Mouse (Mus musculus): Measurements from ENCODE around the gene Nde1. TPM values are rescaled to one million over a fixed set of nuclear protein-coding genes. Genes with fewer than 3 reads are reported as not detected.

Gene Nde1
- polyA plus RNA-seq (2014; fragmentation: Nextera tagmentation; extraction: Ambion mirVana): 72.6 and 74.6 TPM in 2 replicates

GRCm38 (mm10) chr16:14162988-14163416, at the start of gene Nde1, which contains the start of gene Marf1:
Gene Nde1 (plus strand): TSS chr16:14163275.
Gene Marf1 (minus strand): TSS chr16:14163351.
- Histone ChIP-seq H3K9ac (ENCODE audit: low read length) (peak within 1 kb of the TSS; percentile 88), H3K27ac (replicated peaks in 1 of 2; ENCODE audit: control insufficient read depth in 1 of 2, insufficient read depth in 1 of 2, low read depth in 2 of 2, low read length in 2 of 2) (peak within 1 kb of the TSS; percentile 55 to 82), H3K4me3 (ENCODE audit: control insufficient read depth in 1 of 2, insufficient read depth in 1 of 2, low read depth in 1 of 2, low read length in 2 of 2) (peak within 1 kb of the TSS; percentile 61 to 72), H3K9me3 (ENCODE audit: control insufficient read depth, low read length) (no peaks in the 10 kb centered on the region), H3K36me3 (ENCODE audit: control insufficient read depth, insufficient read depth, low read length) (peaks cover 6% of the 10 kb centered on the region), H3K4me2 (ENCODE audit: low read length) (peak within 1 kb of the TSS; percentile 71), H3K27me3 (ENCODE audit: control insufficient read depth, insufficient read depth, low read length) (no peaks in the 10 kb centered on the region), H3K4me1 (ENCODE audit: control insufficient read depth in 2 of 2, insufficient read depth in 2 of 2, low read length in 2 of 2) (peaks cover 0 to 25% of the 10 kb centered on the region in 2 experiments; a peak in 3 of 4 replicates)
- under 1% methylated on average over 39 of the region's 43 CpGs for WGBS
- ATAC-seq (ENCODE audit: insufficient number of reproducible peaks, insufficient read depth, low FRiP score, low read depth): peak; percentile 83

GRCm38 (mm10) chr16:14117299-14117698, 45.8 kb upstream of the Nde1 start:
- no peaks in the 10 kb centered on the region for H3K9me3 ChIP-seq (ENCODE audit: control insufficient read depth, low read length)
- no peak overlapping the region; a peak in 1 of 4 replicates for H3K27ac ChIP-seq (replicated peaks in 1 of 2; ENCODE audit: control insufficient read depth in 1 of 2, insufficient read depth in 1 of 2, low read depth in 2 of 2, low read length in 2 of 2)
- no peak for ATAC-seq (ENCODE audit: insufficient number of reproducible peaks, insufficient read depth, low FRiP score, low read depth)
- no peaks in the 10 kb centered on the region for H3K27me3 ChIP-seq (ENCODE audit: control insufficient read depth, insufficient read depth, low read length)
- WGBS: 49% methylated on average over 2 of the region's 2 CpGs
- H3K4me3 ChIP-seq (ENCODE audit: control insufficient read depth in 1 of 2, insufficient read depth in 1 of 2, low read depth in 1 of 2, low read length in 2 of 2): no peak overlapping the region
- peaks cover 78% of the 10 kb centered on the region for H3K36me3 ChIP-seq (ENCODE audit: control insufficient read depth, insufficient read depth, low read length)
- no peak overlapping the region for H3K9ac ChIP-seq (ENCODE audit: low read length)
- H3K4me2 ChIP-seq (ENCODE audit: low read length): no peak overlapping the region
- H3K4me1 ChIP-seq (ENCODE audit: control insufficient read depth in 2 of 2, insufficient read depth in 2 of 2, low read length in 2 of 2): no peaks in the 10 kb centered on the region

- no peak overlapping the region for H3K9ac ChIP-seq (ENCODE audit: low read length)
- H3K36me3 ChIP-seq (ENCODE audit: control insufficient read depth, insufficient read depth, low read length): peaks cover 82% of the 10 kb centered on the region
- 95% methylated on average over 5 of the region's 5 CpGs for WGBS
- no peaks in the 10 kb centered on the region for H3K9me3 ChIP-seq (ENCODE audit: control insufficient read depth, low read length)
- H3K27me3 ChIP-seq (ENCODE audit: control insufficient read depth, insufficient read depth, low read length): no peaks in the 10 kb centered on the region
- H3K4me2 ChIP-seq (ENCODE audit: low read length): no peak overlapping the region
- H3K27ac ChIP-seq (replicated peaks in 1 of 2; ENCODE audit: control insufficient read depth in 1 of 2, insufficient read depth in 1 of 2, low read depth in 2 of 2, low read length in 2 of 2): no peak overlapping the region
- ATAC-seq (ENCODE audit: insufficient number of reproducible peaks, insufficient read depth, low FRiP score, low read depth): no peak
- no peak overlapping the region for H3K4me3 ChIP-seq (ENCODE audit: control insufficient read depth in 1 of 2, insufficient read depth in 1 of 2, low read depth in 1 of 2, low read length in 2 of 2)
- no peaks in the 10 kb centered on the region for H3K4me1 ChIP-seq (ENCODE audit: control insufficient read depth in 2 of 2, insufficient read depth in 2 of 2, low read length in 2 of 2)
Observed at GRCm38 (mm10) chr16:14120941-14121340, 42.1 kb upstream of the Nde1 start.

GRCm38 (mm10) chr16:14121563-14121962, 41.5 kb upstream of the Nde1 start:
- Histone ChIP-seq H3K9ac (ENCODE audit: low read length) (no peak overlapping the region), H3K4me3 (ENCODE audit: control insufficient read depth in 1 of 2, insufficient read depth in 1 of 2, low read depth in 1 of 2, low read length in 2 of 2) (no peak overlapping the region), H3K27me3 (ENCODE audit: control insufficient read depth, insufficient read depth, low read length) (no peaks in the 10 kb centered on the region), H3K36me3 (ENCODE audit: control insufficient read depth, insufficient read depth, low read length) (peaks cover 82% of the 10 kb centered on the region), H3K4me1 (ENCODE audit: control insufficient read depth in 2 of 2, insufficient read depth in 2 of 2, low read length in 2 of 2) (no peaks in the 10 kb centered on the region), H3K4me2 (ENCODE audit: low read length) (no peak overlapping the region), H3K9me3 (ENCODE audit: control insufficient read depth, low read length) (no peaks in the 10 kb centered on the region), H3K27ac (replicated peaks in 1 of 2; ENCODE audit: control insufficient read depth in 1 of 2, insufficient read depth in 1 of 2, low read depth in 2 of 2, low read length in 2 of 2) (no peak overlapping the region)
- WGBS: 94% methylated on average over 7 of the region's 7 CpGs
- no peak for ATAC-seq (ENCODE audit: insufficient number of reproducible peaks, insufficient read depth, low FRiP score, low read depth)

- H3K9ac ChIP-seq (ENCODE audit: low read length): no peak overlapping the region
- no peak for ATAC-seq (ENCODE audit: insufficient number of reproducible peaks, insufficient read depth, low FRiP score, low read depth)
- H3K4me1 ChIP-seq (ENCODE audit: control insufficient read depth in 2 of 2, insufficient read depth in 2 of 2, low read length in 2 of 2): no peaks in the 10 kb centered on the region
- no peaks in the 10 kb centered on the region for H3K27me3 ChIP-seq (ENCODE audit: control insufficient read depth, insufficient read depth, low read length)
- no peaks in the 10 kb centered on the region for H3K9me3 ChIP-seq (ENCODE audit: control insufficient read depth, low read length)
- H3K36me3 ChIP-seq (ENCODE audit: control insufficient read depth, insufficient read depth, low read length): peaks cover 82% of the 10 kb centered on the region
- H3K4me3 ChIP-seq (ENCODE audit: control insufficient read depth in 1 of 2, insufficient read depth in 1 of 2, low read depth in 1 of 2, low read length in 2 of 2): no peak overlapping the region
- H3K4me2 ChIP-seq (ENCODE audit: low read length): no peak overlapping the region
- H3K27ac ChIP-seq (replicated peaks in 1 of 2; ENCODE audit: control insufficient read depth in 1 of 2, insufficient read depth in 1 of 2, low read depth in 2 of 2, low read length in 2 of 2): no peak overlapping the region
Observed at GRCm38 (mm10) chr16:14122586-14122985, 40.5 kb upstream of the Nde1 start.

- no peak overlapping the region for H3K27ac ChIP-seq (replicated peaks in 1 of 2; ENCODE audit: control insufficient read depth in 1 of 2, insufficient read depth in 1 of 2, low read depth in 2 of 2, low read length in 2 of 2)
- H3K36me3 ChIP-seq (ENCODE audit: control insufficient read depth, insufficient read depth, low read length): peaks cover 89% of the 10 kb centered on the region
- no peaks in the 10 kb centered on the region for H3K4me1 ChIP-seq (ENCODE audit: control insufficient read depth in 2 of 2, insufficient read depth in 2 of 2, low read length in 2 of 2)
- no peak overlapping the region for H3K4me3 ChIP-seq (ENCODE audit: control insufficient read depth in 1 of 2, insufficient read depth in 1 of 2, low read depth in 1 of 2, low read length in 2 of 2)
- H3K9ac ChIP-seq (ENCODE audit: low read length): no peak overlapping the region
- no peaks in the 10 kb centered on the region for H3K9me3 ChIP-seq (ENCODE audit: control insufficient read depth, low read length)
- no peaks in the 10 kb centered on the region for H3K27me3 ChIP-seq (ENCODE audit: control insufficient read depth, insufficient read depth, low read length)
- 92% methylated on average over 2 of the region's 2 CpGs for WGBS
- no peak for ATAC-seq (ENCODE audit: insufficient number of reproducible peaks, insufficient read depth, low FRiP score, low read depth)
- H3K4me2 ChIP-seq (ENCODE audit: low read length): no peak overlapping the region
Observed at GRCm38 (mm10) chr16:14123901-14124300, 39.2 kb upstream of the Nde1 start.

- no peak overlapping the region for H3K4me2 ChIP-seq (ENCODE audit: low read length)
- H3K9ac ChIP-seq (ENCODE audit: low read length): no peak overlapping the region
- 93% methylated on average over 7 of the region's 7 CpGs for WGBS
- H3K36me3 ChIP-seq (ENCODE audit: control insufficient read depth, insufficient read depth, low read length): peaks cover 97% of the 10 kb centered on the region
- no peak for ATAC-seq (ENCODE audit: insufficient number of reproducible peaks, insufficient read depth, low FRiP score, low read depth)
- no peaks in the 10 kb centered on the region for H3K27me3 ChIP-seq (ENCODE audit: control insufficient read depth, insufficient read depth, low read length)
- H3K9me3 ChIP-seq (ENCODE audit: control insufficient read depth, low read length): no peaks in the 10 kb centered on the region
- H3K4me1 ChIP-seq (ENCODE audit: control insufficient read depth in 2 of 2, insufficient read depth in 2 of 2, low read length in 2 of 2): no peaks in the 10 kb centered on the region
- no peak overlapping the region for H3K4me3 ChIP-seq (ENCODE audit: control insufficient read depth in 1 of 2, insufficient read depth in 1 of 2, low read depth in 1 of 2, low read length in 2 of 2)
- no peak overlapping the region for H3K27ac ChIP-seq (replicated peaks in 1 of 2; ENCODE audit: control insufficient read depth in 1 of 2, insufficient read depth in 1 of 2, low read depth in 2 of 2, low read length in 2 of 2)
Observed at GRCm38 (mm10) chr16:14124709-14125108, 38.4 kb upstream of the Nde1 start.

- no peak overlapping the region for H3K4me3 ChIP-seq (ENCODE audit: control insufficient read depth in 1 of 2, insufficient read depth in 1 of 2, low read depth in 1 of 2, low read length in 2 of 2)
- 94% methylated on average over 1 of the region's 1 CpGs for WGBS
- no peak overlapping the region for H3K9ac ChIP-seq (ENCODE audit: low read length)
- peaks cover 98% of the 10 kb centered on the region for H3K36me3 ChIP-seq (ENCODE audit: control insufficient read depth, insufficient read depth, low read length)
- no peaks in the 10 kb centered on the region for H3K4me1 ChIP-seq (ENCODE audit: control insufficient read depth in 2 of 2, insufficient read depth in 2 of 2, low read length in 2 of 2)
- no peak for ATAC-seq (ENCODE audit: insufficient number of reproducible peaks, insufficient read depth, low FRiP score, low read depth)
- H3K27ac ChIP-seq (replicated peaks in 1 of 2; ENCODE audit: control insufficient read depth in 1 of 2, insufficient read depth in 1 of 2, low read depth in 2 of 2, low read length in 2 of 2): no peak overlapping the region
- H3K9me3 ChIP-seq (ENCODE audit: control insufficient read depth, low read length): no peaks in the 10 kb centered on the region
- no peaks in the 10 kb centered on the region for H3K27me3 ChIP-seq (ENCODE audit: control insufficient read depth, insufficient read depth, low read length)
- no peak overlapping the region for H3K4me2 ChIP-seq (ENCODE audit: low read length)
Observed at GRCm38 (mm10) chr16:14125253-14125652, 37.8 kb upstream of the Nde1 start.

Data from heart, embryonic 14.5 days (tissue).